Mouse (Mus musculus) hindbrain, embryonic 13.5 days (tissue): ENCODE measurements at regions not wholly inside any gene's neighbourhood (a gene's known extent, or its start where the extent isn't known, plus 50 kb on each side); places are given as distances from the start of the nearest gene placed in this dataset.

ENCODE experiments used
- ATAC-seq: fragments of 200-750 bp; cut with Nextera tagmentation; 2 replicates; pipeline ENCODE4 v1.8.0; 2017; ENCODE audit warnings: moderate TSS enrichment; ENCODE audit not compliant: low FRiP score
- H3K27ac ChIP-seq: fragments of 300-500 bp; sonication (generic); 2 replicates; pipeline ENCODE4 v1.5.1; 2015; ENCODE audit warnings: inconsistent platforms, mild to moderate bottlenecking, moderate library complexity
- H3K27me3 ChIP-seq: fragments of 300-500 bp; sonication (generic); 2 replicates; pipeline ENCODE4 v1.6.1; 2015; ENCODE audit warnings: mild to moderate bottlenecking, inconsistent platforms
- H3K36me3 ChIP-seq: fragments of 300-500 bp; sonication (generic); 2 replicates; pipeline ENCODE4 v1.6.1; 2015; ENCODE audit warnings: mild to moderate bottlenecking, inconsistent platforms
- H3K4me1 ChIP-seq: fragments of 300-500 bp; sonication (generic); replicated peaks from 2 replicates; pipeline ENCODE4 v1.6.1; 2015; ENCODE audit warnings: inconsistent platforms
- H3K4me2 ChIP-seq: fragments of 300-500 bp; sonication (generic); 2 replicates; pipeline ENCODE4 v1.6.1; 2015; ENCODE audit warnings: inconsistent platforms, mild to moderate bottlenecking, moderate library complexity
- H3K4me3 ChIP-seq: fragments of 300-500 bp; sonication (generic); 2 replicates; pipeline ENCODE4 v1.5.1; 2015; ENCODE audit warnings: mild to moderate bottlenecking, inconsistent platforms
- H3K9ac ChIP-seq: fragments of 300-500 bp; sonication (generic); 2 replicates; pipeline ENCODE4 v1.6.1; 2015; ENCODE audit warnings: mild to moderate bottlenecking, inconsistent platforms
- H3K9me3 ChIP-seq: fragments of 300-500 bp; sonication (generic); 2 replicates; pipeline ENCODE4 v1.6.1; 2016; ENCODE audit warnings: inconsistent platforms
- WGBS: fragments of 180-500 bp; shearing (Covaris S2); methylation state at CpG from one replicate; pipeline ENCODE4 v1.1.7; 2015; 5-methylcytosine and 5-hydroxymethylcytosine counted together

- no peak overlapping the region for H3K4me2 ChIP-seq
- peaks cover 16% of the 10 kb centered on the region for H3K4me1 ChIP-seq
- no peaks in the 10 kb centered on the region for H3K27me3 ChIP-seq
- H3K9ac ChIP-seq, result no peak overlapping the region
- H3K4me3 ChIP-seq, result no peak overlapping the region
- H3K27ac ChIP-seq, result peak overlapping the region; percentile 46; the same call in 1 of the 2 replicates
- no peaks in the 10 kb centered on the region for H3K9me3 ChIP-seq
- WGBS, result 44% methylated on average over 4 of the region's 4 CpGs
- peak; percentile 32; the same call in 1 of the 2 replicates for ATAC-seq
- no peaks in the 10 kb centered on the region for H3K36me3 ChIP-seq
These were observed 99.7 kb upstream of the Arhgap32 start for GRCm38 (mm10) chr9:32016286-32016685.

GRCm38 (mm10) chr9:32018020-32018419 lies 97.9 kb upstream of the Arhgap32 start:
- H3K4me3 ChIP-seq, result no peak overlapping the region
- H3K27me3 ChIP-seq, result no peaks in the 10 kb centered on the region
- no peak for ATAC-seq
- peaks cover 14% of the 10 kb centered on the region for H3K4me1 ChIP-seq
- no peak overlapping the region for H3K4me2 ChIP-seq
- no peaks in the 10 kb centered on the region for H3K9me3 ChIP-seq
- H3K9ac ChIP-seq, result no peak overlapping the region
- no peak overlapping the region for H3K27ac ChIP-seq
- H3K36me3 ChIP-seq, result no peaks in the 10 kb centered on the region

- H3K4me1 ChIP-seq, result peaks cover 14% of the 10 kb centered on the region
- no peak overlapping the region for H3K27ac ChIP-seq
- H3K4me3 ChIP-seq, result no peak overlapping the region
- H3K9ac ChIP-seq, result no peak overlapping the region
- 81% methylated on average over 5 of the region's 5 CpGs for WGBS
- no peaks in the 10 kb centered on the region for H3K9me3 ChIP-seq
- no peaks in the 10 kb centered on the region for H3K36me3 ChIP-seq
- H3K4me2 ChIP-seq, result no peak overlapping the region
- no peak for ATAC-seq
- no peaks in the 10 kb centered on the region for H3K27me3 ChIP-seq
These were observed 96.2 kb upstream of the Arhgap32 start for GRCm38 (mm10) chr9:32019786-32020185.

DNA sequence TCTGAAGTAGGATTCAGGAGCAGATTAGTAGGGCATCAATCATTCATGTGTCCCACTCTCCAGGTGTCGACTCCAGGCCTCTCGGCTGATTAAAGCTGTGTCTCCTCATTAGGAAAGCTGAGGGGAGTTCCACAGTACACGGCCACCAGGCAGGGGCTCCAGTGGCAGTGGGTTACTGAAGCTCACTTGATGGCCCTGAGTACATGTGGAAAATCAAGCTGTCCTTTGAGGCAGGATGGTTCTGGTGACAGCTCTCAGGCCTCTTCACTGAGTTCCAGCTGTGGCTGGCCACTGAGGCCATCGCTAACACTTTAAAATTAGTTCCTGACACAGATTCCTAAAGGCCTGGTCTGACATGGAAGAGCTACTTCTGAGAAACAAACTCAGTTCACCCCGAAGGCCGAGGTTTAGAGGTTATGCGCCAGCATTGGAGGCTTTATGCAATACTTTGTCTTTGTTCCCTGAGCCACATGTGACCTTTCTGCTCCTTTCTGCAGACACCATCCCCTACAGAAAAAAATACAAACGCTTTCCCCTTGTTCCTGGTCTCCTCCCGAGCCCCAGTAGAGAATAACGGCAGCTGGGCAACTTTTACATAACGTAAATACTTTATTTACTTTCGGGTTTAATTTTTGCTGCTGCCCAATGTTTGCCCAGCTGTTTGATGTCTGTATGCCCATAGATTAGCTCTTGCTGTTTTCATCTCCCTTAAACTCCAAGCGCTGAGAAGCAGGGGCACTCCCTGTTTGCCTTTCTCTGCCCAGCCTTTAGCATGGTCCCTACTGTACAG lies 94.8 kb upstream of the Arhgap32 start:
- H3K36me3 ChIP-seq, result no peaks in the 10 kb centered on the region
- H3K27me3 ChIP-seq, result no peaks in the 10 kb centered on the region
- peaks cover 13% of the 10 kb centered on the region for H3K4me1 ChIP-seq
- no peak for ATAC-seq
- no peak overlapping the region for H3K4me2 ChIP-seq
- WGBS, result 27% methylated on average over 13 of the region's 13 CpGs
- H3K4me3 ChIP-seq, result no peak overlapping the region
- no peaks in the 10 kb centered on the region for H3K9me3 ChIP-seq
- H3K27ac ChIP-seq, result no peak overlapping the region
- no peak overlapping the region for H3K9ac ChIP-seq

DNA sequence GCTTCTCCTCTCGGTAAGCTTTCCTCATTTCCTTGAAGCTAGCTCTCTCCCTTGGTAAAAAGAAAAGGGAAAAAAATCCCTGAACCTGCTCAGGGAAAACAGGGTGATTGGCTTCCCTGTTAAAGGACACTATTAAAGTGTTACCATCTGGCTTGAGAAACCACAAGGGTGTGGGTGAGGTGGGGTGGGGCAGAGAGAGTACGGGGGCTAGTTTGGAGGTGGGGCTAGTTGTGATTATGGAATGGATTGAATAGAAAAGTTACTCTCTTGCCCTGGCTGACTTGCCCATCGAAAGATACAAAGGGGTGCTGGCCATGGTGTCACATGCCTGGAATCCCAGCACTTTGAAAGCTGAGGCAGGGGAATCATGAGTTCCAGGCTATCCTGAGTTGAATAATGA lies 94.2 kb upstream of the Arhgap32 start:
- no peaks in the 10 kb centered on the region for H3K36me3 ChIP-seq
- H3K9me3 ChIP-seq, result no peaks in the 10 kb centered on the region
- H3K4me2 ChIP-seq, result no peak overlapping the region
- H3K4me3 ChIP-seq, result no peak overlapping the region
- no peaks in the 10 kb centered on the region for H3K27me3 ChIP-seq
- H3K27ac ChIP-seq, result no peak overlapping the region
- peaks cover 7% of the 10 kb centered on the region for H3K4me1 ChIP-seq
- H3K9ac ChIP-seq, result no peak overlapping the region
- no peak for ATAC-seq
- 33% methylated on average over 3 of the region's 3 CpGs for WGBS

DNA sequence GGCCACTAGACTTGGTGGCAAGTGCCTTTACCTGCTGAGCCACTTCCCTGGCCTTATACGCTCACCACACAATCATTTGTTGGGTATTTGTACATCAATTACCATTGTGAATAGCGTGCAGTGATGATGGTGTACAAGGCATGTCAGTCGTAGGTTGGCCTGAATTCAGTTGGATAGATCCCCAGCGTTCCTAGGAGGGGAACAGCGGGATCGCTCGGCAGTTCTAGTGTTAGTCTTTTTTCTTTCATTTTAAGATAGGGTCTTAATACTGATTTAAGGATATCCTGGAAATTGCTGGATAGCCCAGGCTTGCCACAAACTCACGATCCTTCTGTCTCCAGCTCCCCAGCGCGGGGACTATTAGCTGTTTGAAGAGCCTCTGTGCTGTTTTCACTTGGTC lies 92.9 kb upstream of the Arhgap32 start:
- Histone ChIP-seq H3K4me3 (no peak overlapping the region), H3K4me1 (peaks cover 7% of the 10 kb centered on the region), H3K9me3 (no peaks in the 10 kb centered on the region), H3K27ac (no peak overlapping the region), H3K27me3 (no peaks in the 10 kb centered on the region), H3K4me2 (no peak overlapping the region), H3K36me3 (no peaks in the 10 kb centered on the region), H3K9ac (no peak overlapping the region)
- no peak for ATAC-seq
- WGBS, result 92% methylated on average over 10 of the region's 10 CpGs

GRCm38 (mm10) chr9:32024767-32025166 lies 91.2 kb upstream of the Arhgap32 start:
- no peak overlapping the region for H3K9ac ChIP-seq
- H3K27me3 ChIP-seq, result no peaks in the 10 kb centered on the region
- no peaks in the 10 kb centered on the region for H3K9me3 ChIP-seq
- peaks cover 4% of the 10 kb centered on the region for H3K4me1 ChIP-seq
- H3K27ac ChIP-seq, result no peak overlapping the region
- no peak overlapping the region for H3K4me3 ChIP-seq
- WGBS, result 53% methylated on average over 5 of the region's 5 CpGs
- no peak for ATAC-seq
- H3K4me2 ChIP-seq, result no peak overlapping the region
- no peaks in the 10 kb centered on the region for H3K36me3 ChIP-seq

DNA sequence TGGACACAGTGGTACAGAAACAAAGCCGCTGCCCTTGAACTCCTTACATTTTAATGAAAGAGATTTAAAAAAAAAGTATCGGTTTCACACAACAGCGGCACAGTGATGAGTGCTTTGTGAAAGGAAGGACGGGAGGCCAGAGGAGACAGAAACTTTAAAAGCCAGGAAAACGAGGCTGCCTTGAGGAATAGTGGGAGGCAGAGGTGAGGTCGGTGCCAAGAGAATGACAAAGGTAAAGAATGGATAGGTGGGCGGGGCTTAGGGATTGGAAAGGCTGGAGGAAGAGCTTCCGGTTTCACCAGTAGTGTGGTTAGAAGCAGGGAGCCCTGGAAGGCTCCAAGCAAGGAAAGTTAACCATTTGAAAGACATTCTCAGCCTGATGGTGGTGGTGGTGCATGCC lies 88.0 kb upstream of the Arhgap32 start:
- Histone ChIP-seq H3K9ac (no peak overlapping the region), H3K4me2 (no peak overlapping the region), H3K4me3 (no peak overlapping the region), H3K27me3 (no peaks in the 10 kb centered on the region), H3K36me3 (no peaks in the 10 kb centered on the region), H3K9me3 (no peaks in the 10 kb centered on the region), H3K27ac (no peak overlapping the region), H3K4me1 (peaks cover 8% of the 10 kb centered on the region; the same call in 1 of the 2 replicates)
- WGBS, result 23% methylated on average over 8 of the region's 8 CpGs
- ATAC-seq, result no peak

DNA sequence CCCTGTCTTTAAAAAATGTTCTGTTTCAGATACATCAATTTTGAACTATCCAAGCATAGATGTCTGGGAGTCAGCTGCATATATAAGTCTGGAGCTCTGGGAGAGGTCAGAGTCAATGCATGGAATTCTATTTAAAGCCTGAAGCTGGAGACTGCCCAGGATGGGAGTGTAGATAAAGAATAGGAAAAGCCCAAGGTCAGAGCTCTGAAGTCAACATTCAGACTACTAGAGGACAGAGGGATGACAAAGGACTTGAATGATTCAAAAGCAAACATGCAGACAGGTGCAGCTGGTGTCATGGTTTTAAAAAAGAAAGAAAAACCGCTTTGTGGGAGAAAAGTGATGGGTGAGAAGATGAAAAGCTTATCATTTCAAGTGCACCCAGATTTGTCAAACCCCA lies 86.9 kb upstream of the Arhgap32 start:
- H3K4me1 ChIP-seq, result peaks cover 17% of the 10 kb centered on the region
- H3K27ac ChIP-seq, result no peak overlapping the region
- ATAC-seq, result no peak
- WGBS, result 81% methylated on average over 1 of the region's 1 CpGs
- no peak overlapping the region for H3K4me3 ChIP-seq
- H3K4me2 ChIP-seq, result no peak overlapping the region
- H3K27me3 ChIP-seq, result no peaks in the 10 kb centered on the region
- H3K9me3 ChIP-seq, result no peaks in the 10 kb centered on the region
- no peak overlapping the region for H3K9ac ChIP-seq
- no peaks in the 10 kb centered on the region for H3K36me3 ChIP-seq

DNA sequence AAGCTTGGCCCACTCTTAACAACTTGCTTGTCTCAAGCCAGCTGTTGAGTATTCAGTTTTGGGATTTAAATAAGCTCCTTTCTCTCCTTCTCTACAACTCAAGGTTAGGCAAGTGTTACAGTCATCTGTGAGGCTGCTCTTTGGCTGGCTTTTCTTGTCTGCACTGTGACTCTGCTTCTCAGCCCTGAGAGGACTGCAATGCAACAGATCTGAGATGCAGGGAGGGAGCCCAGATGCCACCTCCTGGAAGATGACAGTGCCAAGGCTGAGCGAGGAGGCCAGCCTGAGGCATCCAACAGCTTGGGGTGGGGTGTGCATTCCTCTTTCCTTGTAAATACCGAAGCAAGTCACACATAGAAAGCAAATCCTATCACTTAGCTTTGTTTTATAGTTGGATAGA lies 86.2 kb upstream of the Arhgap32 start:
- H3K4me3 ChIP-seq, result no peak overlapping the region
- H3K9ac ChIP-seq, result no peak overlapping the region
- H3K4me2 ChIP-seq, result no peak overlapping the region
- WGBS, result 73% methylated on average over 2 of the region's 2 CpGs
- H3K36me3 ChIP-seq, result no peaks in the 10 kb centered on the region
- no peaks in the 10 kb centered on the region for H3K9me3 ChIP-seq
- ATAC-seq, result no peak
- H3K4me1 ChIP-seq, result peaks cover 25% of the 10 kb centered on the region
- no peak overlapping the region for H3K27ac ChIP-seq
- H3K27me3 ChIP-seq, result no peaks in the 10 kb centered on the region

DNA sequence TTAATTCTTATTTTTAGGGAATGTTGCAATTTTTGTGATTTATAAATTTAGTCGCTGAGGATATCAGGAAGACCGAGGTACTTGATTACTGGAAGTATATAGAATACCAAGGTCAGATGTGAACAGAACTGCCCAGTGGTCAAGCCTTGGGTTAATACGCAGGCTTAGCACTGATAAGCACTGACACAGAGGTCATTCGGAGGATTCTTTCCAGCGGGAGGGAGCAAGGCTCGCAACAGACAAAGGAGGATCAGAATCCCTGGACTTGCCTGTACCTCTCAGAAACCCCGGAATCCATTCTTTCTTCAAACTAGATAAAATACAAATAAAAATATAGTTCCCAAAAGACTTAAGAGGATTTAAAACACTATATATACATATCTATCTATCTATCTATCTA lies 85.7 kb upstream of the Arhgap32 start:
- H3K27me3 ChIP-seq, result no peaks in the 10 kb centered on the region
- H3K9me3 ChIP-seq, result no peaks in the 10 kb centered on the region
- H3K4me2 ChIP-seq, result no peak overlapping the region
- no peaks in the 10 kb centered on the region for H3K36me3 ChIP-seq
- H3K4me3 ChIP-seq, result no peak overlapping the region
- no peak overlapping the region for H3K27ac ChIP-seq
- H3K9ac ChIP-seq, result no peak overlapping the region
- ATAC-seq, result no peak
- H3K4me1 ChIP-seq, result peaks cover 29% of the 10 kb centered on the region
- WGBS, result 84% methylated on average over 7 of the region's 7 CpGs

DNA sequence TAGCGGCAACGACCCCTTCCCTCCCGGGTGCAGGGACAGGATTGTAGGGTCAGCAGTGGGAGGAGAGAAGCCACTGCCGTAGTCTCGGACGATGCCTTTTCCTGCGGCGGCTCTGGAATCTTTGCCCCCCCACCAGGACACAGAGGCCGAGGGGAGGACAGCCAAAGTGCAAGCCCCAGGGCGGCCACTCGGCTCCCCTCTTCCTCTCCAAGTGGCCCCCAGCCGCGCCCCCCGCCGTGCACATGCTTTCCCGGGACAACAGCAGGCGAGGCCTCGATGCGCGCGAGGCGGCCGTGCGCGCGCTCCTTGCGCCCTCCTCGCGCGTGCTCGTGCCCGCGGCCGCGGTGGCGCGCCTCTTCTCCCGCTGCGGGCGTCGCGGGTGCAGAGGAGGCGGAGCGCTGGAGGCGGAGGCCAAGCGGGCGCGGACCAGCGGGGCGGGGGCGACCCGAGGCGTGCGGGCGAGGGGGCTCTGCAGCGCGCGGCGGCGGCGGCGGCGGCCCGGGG lies 83.9 kb upstream of the Arhgap32 start:
- H3K9me3 ChIP-seq, result no peaks in the 10 kb centered on the region
- no peaks in the 10 kb centered on the region for H3K27me3 ChIP-seq
- no peaks in the 10 kb centered on the region for H3K36me3 ChIP-seq
- under 1% methylated on average over 49 of the region's 64 CpGs for WGBS
- H3K27ac ChIP-seq, result peak overlapping the region; percentile 92
- peak; percentile 92 for ATAC-seq
- peak overlapping the region; percentile 78 for H3K4me2 ChIP-seq
- H3K9ac ChIP-seq, result peak overlapping the region; percentile 96
- peak overlapping the region; percentile 93 for H3K4me3 ChIP-seq
- peaks cover 37% of the 10 kb centered on the region for H3K4me1 ChIP-seq

GRCm38 (mm10) chr9:32032521-32033185 lies 83.3 kb upstream of the Arhgap32 start:
- peak overlapping the region; percentile 78 for H3K4me2 ChIP-seq
- no peaks in the 10 kb centered on the region for H3K27me3 ChIP-seq
- no peaks in the 10 kb centered on the region for H3K36me3 ChIP-seq
- H3K9ac ChIP-seq, result peak overlapping the region; percentile 96
- peaks cover 37% of the 10 kb centered on the region for H3K4me1 ChIP-seq
- WGBS, result under 1% methylated on average over 54 of the region's 94 CpGs
- H3K4me3 ChIP-seq, result peak overlapping the region; percentile 93
- H3K9me3 ChIP-seq, result no peaks in the 10 kb centered on the region
- ATAC-seq, result peak; percentile 67
- H3K27ac ChIP-seq, result peak overlapping the region; percentile 92
